Mouse (Mus musculus) ES-E14 (cell line): ENCODE measurements at regions not wholly inside any gene's neighbourhood (a gene's known extent, or its start where the extent isn't known, plus 50 kb on each side); places are given as distances from the start of the nearest gene placed in this dataset.

Source experiments
- DNase-seq: peaks from one replicate; pipeline ENCODE4 v3.0.0-alpha.2; 2013; ENCODE audit warnings: low read depth, low spot score
- H3K27ac ChIP-seq: 2 replicates; pipeline ENCODE4 v1.5.1; 2012; ENCODE audit warnings: low read depth, mild to moderate bottlenecking, low read length, moderate library complexity, mixed read lengths; ENCODE audit not compliant: poor library complexity, insufficient read depth, severe bottlenecking
- H3K36me3 ChIP-seq: 2 replicates; pipeline ENCODE4 v1.6.1; 2012; ENCODE audit warnings: mild to moderate bottlenecking, low read length, moderate library complexity, mixed read lengths; ENCODE audit not compliant: control insufficient read depth, poor library complexity, insufficient read depth, severe bottlenecking
- H3K4me1 ChIP-seq, 2 experiments: fragments of 150-350 bp in 1 of 2; sonication (generic) in 1 of 2; 2 replicates each; pipeline ENCODE4 v1.6.1; 2012; ENCODE audit warnings: low read length in 2 of 2, mild to moderate bottlenecking in 1 of 2, mixed read lengths in 1 of 2; ENCODE audit not compliant: control insufficient read depth in 2 of 2, insufficient read depth in 2 of 2, poor library complexity in 1 of 2
- H3K4me3 ChIP-seq, 2 experiments: fragments of 150-350 bp in 1 of 2; sonication (generic) in 1 of 2; 2 replicates each; pipeline ENCODE4 v1.5.1; 2012; ENCODE audit warnings: low read length in 2 of 2, low read depth in 1 of 2, mild to moderate bottlenecking in 1 of 2, mixed read lengths in 1 of 2; ENCODE audit not compliant: insufficient read depth in 1 of 2, poor library complexity in 1 of 2, severe bottlenecking in 1 of 2
- H3K9ac ChIP-seq: 2 replicates; pipeline ENCODE4 v1.6.1; 2012; ENCODE audit warnings: low read depth, mild to moderate bottlenecking, low read length, mixed read lengths; ENCODE audit not compliant: poor library complexity, insufficient read depth, severe bottlenecking
- H3K9me3 ChIP-seq: fragments of 150-350 bp; sonication (generic); 2 replicates; pipeline ENCODE4 v1.6.1; 2012; ENCODE audit warnings: low read depth, mild to moderate bottlenecking, low read length; ENCODE audit not compliant: control insufficient read depth, insufficient read depth
- CHD2 ChIP-seq: IDR thresholded peaks from 2 replicates; pipeline ENCODE4 v1.6.1; 2014; ENCODE audit warnings: mild to moderate bottlenecking, low read depth, low read length, inconsistent platforms
- HCFC1 ChIP-seq: IDR thresholded peaks from 2 replicates; pipeline ENCODE4 v1.6.1; 2012; ENCODE audit warnings: low read length, inconsistent platforms, borderline replicate concordance; ENCODE audit not compliant: insufficient read depth
- MAFK ChIP-seq: IDR thresholded peaks from 2 replicates; pipeline ENCODE4 v1.6.1; 2014; ENCODE audit warnings: mild to moderate bottlenecking, low read depth, low read length, inconsistent platforms; ENCODE audit not compliant: insufficient read depth
- ZC3H11A ChIP-seq: IDR thresholded peaks from 2 replicates; pipeline ENCODE4 v1.6.1; 2012; ENCODE audit warnings: low read depth, mild to moderate bottlenecking, inconsistent platforms, low read length, borderline replicate concordance
- ZNF384 ChIP-seq: IDR thresholded peaks from 2 replicates; pipeline ENCODE4 v1.6.1; 2012; ENCODE audit warnings: low read depth, low read length, inconsistent platforms
- in situ Hi-C, 2 experiments: fragments of 600-800 bp; cut with MboI; formaldehyde crosslinking; loops; one replicate each; pipeline ENCODE4 v1.15.1; 2025; ENCODE audit warnings: low sequenced_read_pairs in 2 of 2, inconsistent platforms in 1 of 2; ENCODE audit not compliant: unreplicated experiment in 2 of 2

- Histone ChIP-seq H3K9me3 (no peaks in the 10 kb centered on the region), H3K4me3 (no peak overlapping the region), H3K4me1 (no peaks in the 10 kb centered on the region), H3K36me3 (no peaks in the 10 kb centered on the region), H3K9ac (no peak overlapping the region), H3K27ac (no peak overlapping the region)
- in situ Hi-C loops: no loop called here
- DNase-seq: no peak
- TF ChIP-seq ZNF384 (no peak), CHD2 (no peak), MAFK (no peak), HCFC1 (no peak)
Observed at GRCm38 (mm10) chr15:61168842-61169416, 246.1 kb upstream of the A1bg start.

GRCm38 (mm10) chr15:61165050-61165449, 242.2 kb upstream of the A1bg start:
- H3K9ac ChIP-seq: no peak overlapping the region
- H3K36me3 ChIP-seq: no peaks in the 10 kb centered on the region
- in situ Hi-C loops: no loop called here
- TF ChIP-seq ZNF384 (no peak), CHD2 (no peak), MAFK (no peak), ZC3H11A (no peak), HCFC1 (no peak)
- H3K4me1 ChIP-seq: no peaks in the 10 kb centered on the region
- no peak for DNase-seq
- H3K9me3 ChIP-seq: no peaks in the 10 kb centered on the region
- H3K4me3 ChIP-seq: no peak overlapping the region
- no peak overlapping the region for H3K27ac ChIP-seq

- Histone ChIP-seq H3K9ac (no peak overlapping the region), H3K4me3 (no peak overlapping the region), H3K36me3 (no peaks in the 10 kb centered on the region), H3K27ac (no peak overlapping the region), H3K9me3 (no peaks in the 10 kb centered on the region), H3K4me1 (no peaks in the 10 kb centered on the region)
- no peak for TF ChIP-seq ZC3H11A
- TF ChIP-seq MAFK: no peak
- no peak for TF ChIP-seq CHD2
- no peak for TF ChIP-seq HCFC1
- TF ChIP-seq ZNF384: no peak
- DNase-seq: no peak
- in situ Hi-C loops: no loop called here
Observed at GRCm38 (mm10) chr15:61161397-61161796, 238.6 kb upstream of the A1bg start.

- Histone ChIP-seq H3K27ac (no peak overlapping the region), H3K4me3 (no peak overlapping the region), H3K9ac (no peak overlapping the region), H3K9me3 (no peaks in the 10 kb centered on the region), H3K36me3 (no peaks in the 10 kb centered on the region), H3K4me1 (no peaks in the 10 kb centered on the region)
- in situ Hi-C loops: no loop called here
- DNase-seq: no peak
- TF ChIP-seq MAFK: no peak
- no peak for TF ChIP-seq CHD2
- TF ChIP-seq ZNF384: no peak
- TF ChIP-seq ZC3H11A: no peak
- no peak for TF ChIP-seq HCFC1
Observed at GRCm38 (mm10) chr15:61160666-61161065, 237.9 kb upstream of the A1bg start.

GRCm38 (mm10) chr15:61159552-61159951, 236.7 kb upstream of the A1bg start:
- Histone ChIP-seq H3K4me3 (no peak overlapping the region), H3K36me3 (no peaks in the 10 kb centered on the region), H3K4me1 (no peaks in the 10 kb centered on the region), H3K9me3 (no peaks in the 10 kb centered on the region), H3K9ac (no peak overlapping the region), H3K27ac (no peak overlapping the region)
- in situ Hi-C loops: no loop called here
- DNase-seq: no peak
- TF ChIP-seq ZNF384 (no peak), ZC3H11A (no peak), CHD2 (no peak), MAFK (no peak), HCFC1 (no peak)
